14 mouse cellular contexts compared by ENCODE assay signal in the genomic region with DNA sequence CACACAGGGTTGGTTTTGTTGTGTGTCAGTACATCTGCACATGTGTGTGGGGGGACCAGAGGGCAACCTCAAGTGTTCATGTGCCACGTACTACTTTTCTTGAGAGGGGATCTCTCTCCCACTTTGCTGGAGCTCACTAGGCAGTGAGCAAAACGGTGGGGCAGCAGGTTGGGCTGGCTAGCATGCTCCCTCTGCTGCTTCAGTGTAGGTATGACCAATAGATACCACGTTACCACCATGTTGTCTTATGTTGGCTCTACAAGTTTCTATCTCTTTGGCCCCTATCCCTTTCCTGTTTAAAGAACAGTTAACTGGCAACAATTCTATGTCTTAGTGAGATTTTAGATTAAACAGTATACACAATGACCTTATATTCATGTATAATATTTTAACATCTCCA. TPM values are rescaled to one million over a fixed set of nuclear protein-coding genes. Genes with fewer than 3 reads are reported as not detected.
DNase-seq lines count a peak whose midpoint lies in the region; ATAC-seq and TF ChIP-seq lines count a peak whose summit lies in the region.
"Had no signal": no experiment of that assay in that cellular context is flagged by ENCODE, and none has a peak within 500 bp of the region (broad histone marks: within the 10 kb centered on the region; RNA-seq: fewer than 3 reads in every experiment).

No protein-coding gene starts in this region.

- peaks cover 10% of the 10 kb centered on the region for H3K4me1 ChIP-seq in liver, adult 2 months (ENCODE audit: control insufficient read depth, insufficient read depth, low read length)
- H3K4me1 ChIP-seq in liver, embryonic 12.5 days = peaks cover 4% of the 10 kb centered on the region; the same call in 1 of the 2 replicates
- no peaks in the 10 kb centered on the region for H3K4me1 ChIP-seq in hindbrain, embryonic 13.5 days (replicated peaks)
- no peaks in the 10 kb centered on the region for H3K4me1 ChIP-seq in stomach, postnatal 0 days (replicated peaks; ENCODE audit: control insufficient read depth, insufficient read depth)
- H3K4me1 ChIP-seq: hindbrain, embryonic 10.5 days; neural tube, embryonic 15.5 days had no signal

- no peak for TF ChIP-seq EP300 in stomach, postnatal 0 days (optimal IDR thresholded peaks at IDR 0.05)

- H3K27me3 ChIP-seq in liver, adult 2 months (ENCODE audit: control insufficient read depth, insufficient read depth, low read length) = no peaks in the 10 kb centered on the region
- no peaks in the 10 kb centered on the region for H3K27me3 ChIP-seq in liver, embryonic 12.5 days (replicated peaks)
- H3K27me3 ChIP-seq in hindbrain, embryonic 13.5 days = no peaks in the 10 kb centered on the region
- no peaks in the 10 kb centered on the region for H3K27me3 ChIP-seq in stomach, postnatal 0 days (ENCODE audit: control insufficient read depth, insufficient read depth, low read length)
- H3K27me3 ChIP-seq: limb, embryonic 13.5 days; neural tube, embryonic 15.5 days had no signal

- H3K9ac ChIP-seq in liver, adult 2 months (ENCODE audit: low read depth, low read length) = no peak overlapping the region
- H3K9ac ChIP-seq in liver, embryonic 12.5 days = no peak overlapping the region
- no peak overlapping the region for H3K9ac ChIP-seq in hindbrain, embryonic 13.5 days
- H3K9ac ChIP-seq in stomach, postnatal 0 days (ENCODE audit: low read length) = no peak overlapping the region
- H3K9ac ChIP-seq: limb, embryonic 13.5 days; neural tube, embryonic 15.5 days had no signal

- peaks cover 54% of the 10 kb centered on the region for H3K36me3 ChIP-seq in liver, adult 2 months (ENCODE audit: control insufficient read depth, insufficient read depth, low read length)
- H3K36me3 ChIP-seq in liver, embryonic 12.5 days = peaks cover 55% of the 10 kb centered on the region
- peaks cover 43% of the 10 kb centered on the region for H3K36me3 ChIP-seq in hindbrain, embryonic 13.5 days
- H3K36me3 ChIP-seq in stomach, postnatal 0 days (ENCODE audit: control insufficient read depth, insufficient read depth, low read length) = peaks cover 4% of the 10 kb centered on the region; the same call in 1 of the 2 replicates

- no peak overlapping the region for H3K4me3 ChIP-seq in liver, adult 2 months (ENCODE audit: insufficient read depth, low read depth, low read length)
- no peak overlapping the region for H3K4me3 ChIP-seq in liver, embryonic 12.5 days
- no peak overlapping the region for H3K4me3 ChIP-seq in hindbrain, embryonic 13.5 days
- H3K4me3 ChIP-seq in stomach, postnatal 0 days (ENCODE audit: low read depth, low read length) = no peak overlapping the region
- H3K4me3 ChIP-seq: hindbrain, embryonic 10.5 days; limb, embryonic 13.5 days; neural tube, embryonic 15.5 days had no signal

- H3K27ac ChIP-seq in liver, adult 2 months (replicated peaks; ENCODE audit: insufficient read depth, low read depth, low read length) = no peak overlapping the region
- no peak overlapping the region for H3K27ac ChIP-seq in liver, embryonic 12.5 days
- no peak overlapping the region for H3K27ac ChIP-seq in hindbrain, embryonic 13.5 days
- H3K27ac ChIP-seq in stomach, postnatal 0 days (replicated peaks) = no peak overlapping the region
- H3K27ac ChIP-seq: hindbrain, embryonic 10.5 days; limb, embryonic 13.5 days; neural tube, embryonic 15.5 days had no signal

- DNase-seq in liver, adult 2 months (ENCODE audit: extremely low read depth, low read depth, low spot score) = no peak
- peak; percentile 27 for DNase-seq in CD4-positive, CD25-positive, alpha-beta regulatory T cell, adult 2 months (ENCODE audit: low read depth, low spot score)
- peak; percentile 36 for DNase-seq in ES-CJ7 (ENCODE audit: low read depth, low spot score)
- no peak for DNase-seq in ovary, adult 18-20 months (ENCODE audit: low spot score)
- DNase-seq in stomach, postnatal 0 days (ENCODE audit: low spot score) = no peak
- DNase-seq: cerebellum, adult 11-12 months; kidney, adult 8-10 months had no signal

- TF ChIP-seq CTCF in liver, adult 2 months (IDR thresholded peaks at IDR 0.05; ENCODE audit: low read depth, low read length) = peak; percentile 15; the same call in 1 of the 2 replicates
- no peak for TF ChIP-seq CTCF in stomach, postnatal 0 days (IDR thresholded peaks at IDR 0.05; ENCODE audit: low read depth)

- no peak for TF ChIP-seq POLR2A in liver, adult 2 months (IDR thresholded peaks at IDR 0.05; ENCODE audit: extremely low read depth, insufficient read depth, low read length)

- H3K79me2 ChIP-seq in liver, adult 2 months (ENCODE audit: control insufficient read depth, insufficient read depth, low read length) = no peaks in the 10 kb centered on the region; the same call in 1 of the 2 replicates

- ATAC-seq in liver, embryonic 12.5 days = no peak
- ATAC-seq in granulocyte monocyte progenitor cell, adult 5-6 weeks (replicated peaks; ENCODE audit: poor library complexity, severe bottlenecking) = 0 out of 2 replicates have a peak, but pooled peaks have one; percentile 13
- no peak for ATAC-seq in hindbrain, embryonic 13.5 days (ENCODE audit: low FRiP score)
- ATAC-seq in stomach, postnatal 0 days (ENCODE audit: low FRiP score, low TSS enrichment) = no peak
- ATAC-seq: forebrain, embryonic 16.5 days had no signal

- no peak overlapping the region for H3K4me2 ChIP-seq in liver, embryonic 12.5 days
- H3K4me2 ChIP-seq in hindbrain, embryonic 13.5 days = no peak overlapping the region
- H3K4me2 ChIP-seq in stomach, postnatal 0 days (replicated peaks; ENCODE audit: low read depth) = no peak overlapping the region
- H3K4me2 ChIP-seq: limb, embryonic 13.5 days; neural tube, embryonic 15.5 days had no signal

- no peaks in the 10 kb centered on the region for H3K9me3 ChIP-seq in liver, embryonic 12.5 days (replicated peaks)
- H3K9me3 ChIP-seq in hindbrain, embryonic 13.5 days = no peaks in the 10 kb centered on the region
- H3K9me3 ChIP-seq in stomach, postnatal 0 days (ENCODE audit: control insufficient read depth, low read length) = no peaks in the 10 kb centered on the region
- H3K9me3 ChIP-seq: hindbrain, embryonic 10.5 days; limb, embryonic 13.5 days; neural tube, embryonic 15.5 days had no signal

- 90% methylated on average over 3 of the region's 3 CpGs for WGBS in liver, adult 2 months
- 80% methylated on average over 3 of the region's 3 CpGs for WGBS in liver, embryonic 12.5 days (ENCODE audit: insufficient replicate concordance)
- 81% methylated on average over 3 of the region's 3 CpGs for WGBS in hindbrain, embryonic 13.5 days
- 91% methylated on average over 3 of the region's 3 CpGs for WGBS in stomach, postnatal 0 days

RNA-seq across cellular contexts. Expression of a gene that starts 48.7 kb away (rescaled TPM):
- 275 and 425 TPM in 2 replicates for total RNA-seq in liver, adult 2 months (2014; rRNA removed)
- 26.4 and 26.8 TPM in 2 replicates for polyA plus RNA-seq in liver, adult 2 months (2012; rRNA removed)
- 31.8 and 37.9 TPM in 2 replicates for polyA plus RNA-seq in liver, embryonic 12.5 days (2016; fragmentation: Nextera tagmentation; extraction: Ambion mirVana)
- 34.3 and 48.5 TPM in 2 replicates for total RNA-seq in granulocyte monocyte progenitor cell, adult 5-6 weeks (2014; fragmentation: Nextera tagmentation)
- 49.3 and 67.1 TPM in 2 replicates for total RNA-seq in granulocyte monocyte progenitor cell, adult 5-6 weeks (2017)
- 65.0 and 71.6 TPM in 2 replicates for polyA plus RNA-seq in hindbrain, embryonic 13.5 days (2015; fragmentation: Nextera tagmentation; extraction: Ambion mirVana)
- 124 and 128 TPM in 2 replicates for polyA plus RNA-seq in stomach, postnatal 0 days (2015; fragmentation: Nextera tagmentation; extraction: Ambion mirVana)

Comparison
In these comparisons a context has a peak if more than half of its experiments do, and no peak if none do; other contexts are left out.
1. DNase-seq: peak in CD4-positive, CD25-positive, alpha-beta regulatory T cell, adult 2 months (single experiment) and ES-CJ7 (single experiment); none in liver, adult 2 months (single experiment), ovary, adult 18-20 months (single experiment) and stomach, postnatal 0 days (single experiment).